In the genomic region with DNA sequence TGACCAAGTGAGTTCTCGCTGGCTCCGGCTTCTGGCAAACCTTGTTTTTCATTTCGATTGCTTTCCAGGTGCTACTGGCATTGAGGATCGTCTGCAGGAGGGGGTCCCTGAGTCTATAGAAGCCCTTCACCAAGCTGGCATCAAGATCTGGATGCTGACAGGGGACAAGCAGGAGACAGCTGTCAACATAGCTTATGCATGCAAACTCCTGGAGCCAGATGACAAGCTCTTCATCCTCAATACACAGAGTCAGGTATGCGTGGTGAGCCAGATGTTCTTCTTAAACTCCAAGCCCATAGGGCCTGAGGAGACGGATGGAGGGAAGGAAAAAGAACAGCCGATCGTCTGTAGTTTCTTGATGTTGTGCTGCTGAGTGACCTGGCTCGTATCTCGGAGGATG, we compare ENCODE assay signal across 9 mouse cellular contexts.
"Had no signal": no experiment of that assay in that cellular context is flagged by ENCODE, and none has a peak within 500 bp of the region (broad histone marks: within the 10 kb centered on the region; RNA-seq: fewer than 3 reads in every experiment).

No protein-coding gene starts in this region.

- H3K9me3 ChIP-seq: kidney, embryonic 15.5 days; limb, embryonic 13.5 days had no signal

- H3K4me1 ChIP-seq: limb, embryonic 13.5 days had no signal

- H3K4me3 ChIP-seq: kidney, embryonic 15.5 days; limb, embryonic 13.5 days had no signal

- H3K27me3 ChIP-seq: kidney, embryonic 15.5 days; limb, embryonic 13.5 days had no signal

- DNase-seq: left cerebral cortex, postnatal 4 days; lung, adult 18-20 months; right cerebral cortex, adult 18-20 months; right cerebral cortex, postnatal 25 days; thymus, adult 18-20 months; thymus, postnatal 25 days had no signal

- H3K4me2 ChIP-seq: kidney, embryonic 15.5 days; limb, embryonic 13.5 days had no signal

- H3K9ac ChIP-seq: kidney, embryonic 15.5 days; limb, embryonic 13.5 days; liver, embryonic 14.5 days had no signal

- H3K27ac ChIP-seq: kidney, embryonic 15.5 days; limb, embryonic 13.5 days; liver, embryonic 14.5 days had no signal
